Comparison of ENCODE assay signal across 8 mouse cellular contexts in the genomic region with DNA sequence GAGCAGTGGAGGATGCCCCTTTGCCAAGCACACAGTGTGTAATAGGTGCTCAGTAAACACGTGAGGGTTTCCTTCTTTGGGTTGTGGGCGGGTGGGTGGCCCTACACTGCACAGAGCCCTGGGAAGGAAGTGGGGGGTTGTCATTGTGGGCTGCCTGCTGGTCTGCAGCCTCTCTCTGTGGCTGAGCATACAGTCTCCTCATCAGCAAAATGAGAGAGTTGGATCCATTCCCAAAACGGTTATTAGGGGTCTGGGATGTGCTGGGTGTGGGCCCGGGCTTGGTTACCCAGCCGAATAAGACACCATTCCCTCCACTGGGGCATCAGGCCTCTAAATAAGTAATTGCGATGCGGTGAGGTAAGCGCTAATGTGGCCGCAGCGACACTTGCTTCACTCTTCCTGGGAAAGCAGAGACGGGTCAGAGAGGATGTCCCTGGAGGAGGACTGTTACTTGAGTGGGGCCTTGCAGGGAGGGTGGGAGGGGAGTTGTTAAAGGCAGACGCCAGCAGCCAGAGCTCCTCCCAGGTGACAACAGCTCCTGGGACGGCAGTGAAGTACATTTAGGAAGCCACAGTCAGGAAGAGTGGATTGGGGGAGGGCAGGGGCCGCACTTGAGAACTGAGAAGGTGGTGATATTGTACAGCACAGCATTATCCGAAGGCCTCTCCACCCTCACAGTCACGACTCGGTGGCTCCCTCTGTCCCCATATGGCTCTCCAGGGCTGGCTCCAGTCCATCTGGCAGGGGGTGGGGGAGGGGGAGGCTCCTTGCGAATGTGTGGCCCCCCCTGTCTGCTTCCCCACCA. TPM values are rescaled to one million over a fixed set of nuclear protein-coding genes. Genes with fewer than 3 reads are reported as not detected.
DNase-seq lines count a peak whose midpoint lies in the region; ATAC-seq lines count a peak whose summit lies in the region.

No protein-coding gene starts in this region.

- H3K4me2 ChIP-seq in embryonic facial prominence, embryonic 11.5 days (ENCODE audit: low read depth, low read length): 0 out of 2 replicates have a peak overlapping the region, but pooled peaks have one; percentile 4
- H3K4me2 ChIP-seq in hindbrain, embryonic 13.5 days: peak overlapping the region; percentile 96
- peak overlapping the region; percentile 34 for H3K4me2 ChIP-seq in midbrain, embryonic 16.5 days (ENCODE audit: low read length)

- WGBS in embryonic facial prominence, embryonic 11.5 days: 22% methylated on average over 18 of the region's 18 CpGs
- 13% methylated on average over 18 of the region's 18 CpGs for WGBS in hindbrain, embryonic 13.5 days
- 9% methylated on average over 18 of the region's 18 CpGs for WGBS in midbrain, embryonic 16.5 days

- no peaks in the 10 kb centered on the region; the same call in none of the 2 replicates for H3K36me3 ChIP-seq in embryonic facial prominence, embryonic 11.5 days (replicated peaks; ENCODE audit: control insufficient read depth, insufficient read depth, low read depth, low read length)
- H3K36me3 ChIP-seq in hindbrain, embryonic 13.5 days: peaks cover 29% of the 10 kb centered on the region
- H3K36me3 ChIP-seq in midbrain, embryonic 16.5 days (ENCODE audit: control insufficient read depth, insufficient read depth, low read length): no peaks in the 10 kb centered on the region

- 0 out of 2 replicates have a peak overlapping the region, but pooled peaks have one; percentile 3 for H3K4me3 ChIP-seq in embryonic facial prominence, embryonic 11.5 days (ENCODE audit: low read depth, low read length)
- H3K4me3 ChIP-seq in hindbrain, embryonic 13.5 days: no peak overlapping the region
- no peak overlapping the region; the same call in 1 of the 2 replicates for H3K4me3 ChIP-seq in midbrain, embryonic 16.5 days (ENCODE audit: low read depth, low read length)

- no peaks in the 10 kb centered on the region for H3K9me3 ChIP-seq in embryonic facial prominence, embryonic 11.5 days (replicated peaks; ENCODE audit: control insufficient read depth, low read length)
- no peaks in the 10 kb centered on the region for H3K9me3 ChIP-seq in hindbrain, embryonic 13.5 days
- H3K9me3 ChIP-seq in midbrain, embryonic 16.5 days (replicated peaks; ENCODE audit: control insufficient read depth, low read length, poor library complexity, severe bottlenecking): no peaks in the 10 kb centered on the region

- no peaks in the 10 kb centered on the region for H3K27me3 ChIP-seq in embryonic facial prominence, embryonic 11.5 days (ENCODE audit: control insufficient read depth, insufficient read depth, low read length)
- H3K27me3 ChIP-seq in hindbrain, embryonic 13.5 days: peaks cover 7% of the 10 kb centered on the region; the same call in 1 of the 2 replicates
- H3K27me3 ChIP-seq in midbrain, embryonic 16.5 days (ENCODE audit: control insufficient read depth, insufficient read depth, low read depth, low read length): no peaks in the 10 kb centered on the region

- ATAC-seq in cerebellum, adult (ENCODE audit: insufficient number of reproducible peaks, low FRiP score, low TSS enrichment): no peak
- peak; percentile 61 for ATAC-seq in embryonic facial prominence, embryonic 11.5 days (replicated peaks; ENCODE audit: insufficient number of reproducible peaks, low FRiP score, low TSS enrichment, low read depth)
- peak; percentile 30; the same call in 1 of the 2 replicates for ATAC-seq in hindbrain, embryonic 13.5 days (ENCODE audit: low FRiP score)
- ATAC-seq in midbrain, embryonic 16.5 days: peak; percentile 14; the same call in 1 of the 2 replicates

- peaks cover 51% of the 10 kb centered on the region for H3K4me1 ChIP-seq in embryonic facial prominence, embryonic 11.5 days (ENCODE audit: control insufficient read depth, insufficient read depth, low read length)
- H3K4me1 ChIP-seq in hindbrain, embryonic 13.5 days (replicated peaks): peaks cover 100% of the 10 kb centered on the region
- H3K4me1 ChIP-seq in midbrain, embryonic 16.5 days (ENCODE audit: control insufficient read depth, insufficient read depth, low read length): peaks cover 94% of the 10 kb centered on the region

- no peak overlapping the region for H3K9ac ChIP-seq in embryonic facial prominence, embryonic 11.5 days (replicated peaks; ENCODE audit: low read length)
- H3K9ac ChIP-seq in hindbrain, embryonic 13.5 days: peak overlapping the region; percentile 35
- H3K9ac ChIP-seq in midbrain, embryonic 16.5 days (ENCODE audit: low read depth, low read length): no peak overlapping the region

- DNase-seq in cerebellum, postnatal 25 days: peak; percentile 6 to 37
- no peak for DNase-seq in embryonic facial prominence, embryonic 11.5 days (ENCODE audit: low spot score)
- DNase-seq in frontal cortex, postnatal 14 days (ENCODE audit: low spot score in 2 of 2): no peak
- DNase-seq in right cerebral cortex, adult 18-20 months: no peak
- DNase-seq in adrenal gland, postnatal 4 days (ENCODE audit: low spot score in 2 of 2): no peak

- H3K27ac ChIP-seq in embryonic facial prominence, embryonic 11.5 days (replicated peaks; ENCODE audit: low read depth, low read length): no peak overlapping the region
- H3K27ac ChIP-seq in hindbrain, embryonic 13.5 days: peak overlapping the region; percentile 60
- no peak overlapping the region for H3K27ac ChIP-seq in midbrain, embryonic 16.5 days (ENCODE audit: low read length)

RNA-seq across cellular contexts. Expression of gene Tle3, which starts 8.3 kb away (rescaled TPM):
- polyA plus RNA-seq in embryonic facial prominence, embryonic 11.5 days (2014; fragmentation: Nextera tagmentation; extraction: Ambion mirVana): 31.4 and 37.7 TPM in 2 replicates
- 31.0 and 32.3 TPM in 2 replicates for polyA plus RNA-seq in hindbrain, embryonic 13.5 days (2015; fragmentation: Nextera tagmentation; extraction: Ambion mirVana)
- polyA plus RNA-seq in midbrain, embryonic 16.5 days (2015; fragmentation: Nextera tagmentation; extraction: Ambion mirVana): 27.4 and 29.7 TPM in 2 replicates
- total RNA-seq in adrenal gland, postnatal 4 days (2021): 100 to 1,000 TPM; 105 to 116 TPM

Comparison
In these comparisons a context has a peak if more than half of its experiments do, and no peak if none do; other contexts are left out.
1. DNase-seq: peak in cerebellum, postnatal 25 days (2 of 2); none in embryonic facial prominence, embryonic 11.5 days (single experiment), frontal cortex, postnatal 14 days (0 of 2), right cerebral cortex, adult 18-20 months (single experiment) and adrenal gland, postnatal 4 days (0 of 2).
2. H3K4me2 ChIP-seq: peak in every context shown above with its lines; median percentile 96 in hindbrain, embryonic 13.5 days; 34 in midbrain, embryonic 16.5 days; 4 in embryonic facial prominence, embryonic 11.5 days.